Mouse (Mus musculus): ENCODE measurements around the gene Exo5. TPM values are rescaled to one million over a fixed set of nuclear protein-coding genes. Genes with fewer than 3 reads are reported as not detected.

The Exo5 gene
- polyA plus RNA-seq, 1 experiment from 2014 or later: 27.2 TPM

DNA sequence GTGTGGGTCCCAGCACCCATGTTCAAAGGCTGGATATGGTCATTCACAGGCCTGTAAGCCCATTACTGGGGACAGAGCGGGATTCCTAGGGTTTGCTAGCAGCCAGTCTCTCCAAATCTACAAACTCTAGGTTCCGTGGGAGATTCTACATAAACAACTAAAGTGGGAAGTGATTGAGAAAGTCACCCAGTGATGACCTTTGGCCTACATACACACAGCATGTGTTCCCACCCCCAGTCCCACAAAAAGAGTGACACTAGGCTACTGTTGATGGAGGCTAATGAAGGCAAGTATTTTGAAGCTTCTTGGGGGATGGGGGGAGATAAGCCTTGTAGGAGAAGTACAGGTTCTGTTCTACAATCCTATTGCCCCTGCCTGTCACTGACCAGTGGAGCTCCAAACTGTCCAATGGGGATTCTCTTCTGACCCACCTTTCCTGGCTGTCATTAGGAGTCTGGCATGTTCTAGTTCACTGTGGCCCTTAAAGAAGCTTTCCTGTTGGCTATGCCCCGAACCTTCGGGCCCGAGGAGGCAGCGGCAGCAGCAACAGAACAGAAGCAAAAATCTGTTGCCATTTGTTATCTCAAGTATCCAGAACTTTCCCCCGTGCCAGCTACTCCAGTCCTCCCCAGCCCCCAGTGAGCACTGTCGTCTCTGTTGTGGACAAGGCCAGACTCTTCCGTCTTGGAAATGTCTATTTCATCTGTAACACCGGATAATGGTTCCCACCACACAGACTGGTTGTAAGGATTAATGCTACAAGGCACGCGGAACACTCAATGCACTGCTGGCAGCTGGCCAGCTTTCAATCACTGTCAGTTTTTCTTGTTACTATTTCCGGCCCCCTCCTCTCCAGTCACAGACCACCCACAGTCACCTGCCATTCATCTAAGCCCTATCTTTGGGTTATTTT, 39.4 kb downstream of the Exo5 start:
- Histone ChIP-seq H3K4me1 (ENCODE audit: control insufficient read depth, insufficient read depth, low read length) (peaks cover 9% of the 10 kb centered on the region), H3K4me2 (ENCODE audit: low read depth, low read length) (no peak overlapping the region), H3K4me3 (ENCODE audit: low read depth, low read length) (no peak overlapping the region), H3K27ac (ENCODE audit: low read depth, low read length) (no peak overlapping the region), H3K27me3 (ENCODE audit: control insufficient read depth, insufficient read depth, low read length) (no peaks in the 10 kb centered on the region), H3K36me3 (ENCODE audit: control insufficient read depth, insufficient read depth, low read length) (no peaks in the 10 kb centered on the region), H3K9ac (replicated peaks; ENCODE audit: low read depth, low read length) (no peak overlapping the region), H3K9me3 (ENCODE audit: control insufficient read depth, low read length) (no peaks in the 10 kb centered on the region)
- WGBS: 38% methylated on average over 13 of the region's 13 CpGs
- ATAC-seq (ENCODE audit: low read depth): no peak

GRCm38 (mm10) chr4:120882002-120882625, 42.7 kb downstream of the Exo5 start:
- 33% methylated on average over 5 of the region's 5 CpGs for WGBS
- peaks cover 9% of the 10 kb centered on the region for H3K4me1 ChIP-seq (ENCODE audit: control insufficient read depth, insufficient read depth, low read length)
- H3K4me2 ChIP-seq (ENCODE audit: low read depth, low read length): no peak overlapping the region
- H3K9ac ChIP-seq (replicated peaks; ENCODE audit: low read depth, low read length): no peak overlapping the region
- peak; percentile 90 for ATAC-seq (ENCODE audit: low read depth)
- no peaks in the 10 kb centered on the region for H3K36me3 ChIP-seq (ENCODE audit: control insufficient read depth, insufficient read depth, low read length)
- H3K9me3 ChIP-seq (ENCODE audit: control insufficient read depth, low read length): no peaks in the 10 kb centered on the region
- H3K27me3 ChIP-seq (ENCODE audit: control insufficient read depth, insufficient read depth, low read length): no peaks in the 10 kb centered on the region
- H3K27ac ChIP-seq (ENCODE audit: low read depth, low read length): no peak overlapping the region
- no peak overlapping the region for H3K4me3 ChIP-seq (ENCODE audit: low read depth, low read length)

- no peak overlapping the region for H3K9ac ChIP-seq (replicated peaks; ENCODE audit: low read depth, low read length)
- WGBS: 57% methylated on average over 6 of the region's 6 CpGs
- no peak overlapping the region for H3K27ac ChIP-seq (ENCODE audit: low read depth, low read length)
- no peak overlapping the region for H3K4me3 ChIP-seq (ENCODE audit: low read depth, low read length)
- H3K36me3 ChIP-seq (ENCODE audit: control insufficient read depth, insufficient read depth, low read length): no peaks in the 10 kb centered on the region
- peaks cover 9% of the 10 kb centered on the region for H3K4me1 ChIP-seq (ENCODE audit: control insufficient read depth, insufficient read depth, low read length)
- H3K9me3 ChIP-seq (ENCODE audit: control insufficient read depth, low read length): no peaks in the 10 kb centered on the region
- no peaks in the 10 kb centered on the region for H3K27me3 ChIP-seq (ENCODE audit: control insufficient read depth, insufficient read depth, low read length)
- H3K4me2 ChIP-seq (ENCODE audit: low read depth, low read length): no peak overlapping the region
- no peak for ATAC-seq (ENCODE audit: low read depth)
Observed at GRCm38 (mm10) chr4:120880731-120881432, 43.9 kb downstream of the Exo5 start.

- 34% methylated on average over 4 of the region's 4 CpGs for WGBS
Observed at GRCm38 (mm10) chr4:120879386-120879785, 45.4 kb downstream of the Exo5 start.

DNA sequence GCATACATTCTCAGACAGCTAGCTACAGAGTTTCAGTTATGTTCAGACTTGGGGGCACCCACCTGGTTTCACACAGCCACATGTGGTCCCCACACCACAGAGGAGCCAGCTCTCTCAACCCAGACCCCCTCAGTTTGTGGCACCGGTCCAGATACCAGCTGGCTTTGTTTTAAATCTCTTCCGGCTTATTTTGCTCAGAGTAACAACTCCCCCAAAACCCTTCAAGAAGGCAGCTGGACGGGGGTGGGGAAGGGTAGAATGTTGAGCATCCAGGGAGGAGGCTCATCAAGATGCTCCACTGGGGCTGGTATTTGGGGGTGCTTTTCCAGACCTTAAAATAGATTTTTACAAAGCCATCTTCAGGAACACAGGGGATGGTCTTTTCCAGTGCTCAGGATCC, 46.1 kb downstream of the Exo5 start:
- H3K4me3 ChIP-seq (ENCODE audit: low read depth, low read length): no peak overlapping the region
- H3K27me3 ChIP-seq (ENCODE audit: control insufficient read depth, insufficient read depth, low read length): no peaks in the 10 kb centered on the region
- no peaks in the 10 kb centered on the region for H3K9me3 ChIP-seq (ENCODE audit: control insufficient read depth, low read length)
- H3K9ac ChIP-seq (replicated peaks; ENCODE audit: low read depth, low read length): no peak overlapping the region
- peaks cover 9% of the 10 kb centered on the region for H3K4me1 ChIP-seq (ENCODE audit: control insufficient read depth, insufficient read depth, low read length)
- no peak overlapping the region for H3K4me2 ChIP-seq (ENCODE audit: low read depth, low read length)
- no peak overlapping the region for H3K27ac ChIP-seq (ENCODE audit: low read depth, low read length)
- H3K36me3 ChIP-seq (ENCODE audit: control insufficient read depth, insufficient read depth, low read length): no peaks in the 10 kb centered on the region
- 68% methylated on average over 3 of the region's 3 CpGs for WGBS
- ATAC-seq (ENCODE audit: low read depth): no peak

More at GRCm38 (mm10) chr4:120879386-120879785, 45.4 kb downstream of the Exo5 start:
- H3K9me3 ChIP-seq (ENCODE audit: control insufficient read depth, low read length): no peaks in the 10 kb centered on the region
- no peak overlapping the region for H3K9ac ChIP-seq (replicated peaks; ENCODE audit: low read depth, low read length)
- H3K4me2 ChIP-seq (ENCODE audit: low read depth, low read length): no peak overlapping the region
- H3K27me3 ChIP-seq (ENCODE audit: control insufficient read depth, insufficient read depth, low read length): no peaks in the 10 kb centered on the region
- H3K36me3 ChIP-seq (ENCODE audit: control insufficient read depth, insufficient read depth, low read length): no peaks in the 10 kb centered on the region
- no peak for ATAC-seq (ENCODE audit: low read depth)
- H3K4me1 ChIP-seq (ENCODE audit: control insufficient read depth, insufficient read depth, low read length): peaks cover 9% of the 10 kb centered on the region
- H3K4me3 ChIP-seq (ENCODE audit: low read depth, low read length): no peak overlapping the region
- no peak overlapping the region for H3K27ac ChIP-seq (ENCODE audit: low read depth, low read length)

GRCm38 (mm10) chr4:120875961-120876360, 48.9 kb downstream of the Exo5 start:
- H3K36me3 ChIP-seq (ENCODE audit: control insufficient read depth, insufficient read depth, low read length): no peaks in the 10 kb centered on the region
- 51% methylated on average over 3 of the region's 3 CpGs for WGBS
- no peak for ATAC-seq (ENCODE audit: low read depth)
- H3K4me1 ChIP-seq (ENCODE audit: control insufficient read depth, insufficient read depth, low read length): no peaks in the 10 kb centered on the region
- H3K4me3 ChIP-seq (ENCODE audit: low read depth, low read length): no peak overlapping the region
- no peak overlapping the region for H3K27ac ChIP-seq (ENCODE audit: low read depth, low read length)
- no peak overlapping the region for H3K9ac ChIP-seq (replicated peaks; ENCODE audit: low read depth, low read length)
- H3K27me3 ChIP-seq (ENCODE audit: control insufficient read depth, insufficient read depth, low read length): no peaks in the 10 kb centered on the region
- H3K9me3 ChIP-seq (ENCODE audit: control insufficient read depth, low read length): no peaks in the 10 kb centered on the region
- no peak overlapping the region for H3K4me2 ChIP-seq (ENCODE audit: low read depth, low read length)

Small RNAs within 50 kb of the gene (microRNA-seq; reads per million reads assigned to microRNA genes)
- gene Mir7015: not detected

Other genes starting within 250 kb of the Exo5 start
- 5.2 and 5.5 TPM in 2 replicates for gene Kcnq4, start 176.4 kb downstream of the Exo5 start, polyA plus RNA-seq (2014; fragmentation: Nextera tagmentation; extraction: Ambion mirVana)
- 99.3 and 106 TPM in 2 replicates for gene Nfyc, start 93.4 kb downstream of the Exo5 start, polyA plus RNA-seq (2014; fragmentation: Nextera tagmentation; extraction: Ambion mirVana)
- gene Rims3, start 70.2 kb downstream of the Exo5 start, polyA plus RNA-seq (2014; fragmentation: Nextera tagmentation; extraction: Ambion mirVana): 18.8 and 24.0 TPM in 2 replicates
- 5.5 and 6.7 TPM in 2 replicates for gene Zfp69, start 26.7 kb upstream of the Exo5 start, polyA plus RNA-seq (2014; fragmentation: Nextera tagmentation; extraction: Ambion mirVana)
- 55.0 and 59.4 TPM in 2 replicates for gene Smap2, start 92.2 kb upstream of the Exo5 start, polyA plus RNA-seq (2014; fragmentation: Nextera tagmentation; extraction: Ambion mirVana)
- 8.1 and 10.5 TPM in 2 replicates for gene Col9a2, start 114.4 kb upstream of the Exo5 start, polyA plus RNA-seq (2014; fragmentation: Nextera tagmentation; extraction: Ambion mirVana)
- gene Zmpste24, start 173.2 kb upstream of the Exo5 start, polyA plus RNA-seq (2014; fragmentation: Nextera tagmentation; extraction: Ambion mirVana): 23.4 and 25.4 TPM in 2 replicates
- not detected in 2 replicates for gene Tmco2, start 184.2 kb upstream of the Exo5 start, polyA plus RNA-seq (2014; fragmentation: Nextera tagmentation; extraction: Ambion mirVana)

All from neural tube, embryonic 14.5 days (tissue).